Mouse (Mus musculus): ENCODE data around the gene Mrgbp.

Mrgbp gene

DNA sequence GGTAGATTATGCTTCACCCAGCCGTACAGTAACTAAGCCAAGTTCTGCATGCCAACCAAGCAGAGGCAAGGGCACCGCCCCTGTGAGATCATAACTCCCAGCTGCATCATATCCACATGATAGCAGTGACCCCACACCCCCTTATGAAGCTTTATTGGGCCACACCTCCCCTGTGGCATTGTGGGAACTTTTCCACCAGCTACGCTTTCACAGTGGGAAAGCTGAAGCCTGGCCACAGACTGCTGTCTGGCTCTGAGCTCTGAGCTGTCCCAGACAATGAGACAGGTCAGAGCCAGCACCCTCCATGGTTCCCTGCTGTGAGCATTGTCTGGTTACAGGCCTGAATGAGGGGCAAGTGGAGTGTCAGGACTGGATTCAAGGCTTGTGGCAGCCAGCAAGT lies at the start of gene Mrgbp:
TSS of gene Mrgbp (plus strand) at position 303 of the 400 bp plus-strand sequence.
- no peak for DNase-seq (ENCODE audit: low read depth in 1 of 2, low spot score in 2 of 2)

DNA sequence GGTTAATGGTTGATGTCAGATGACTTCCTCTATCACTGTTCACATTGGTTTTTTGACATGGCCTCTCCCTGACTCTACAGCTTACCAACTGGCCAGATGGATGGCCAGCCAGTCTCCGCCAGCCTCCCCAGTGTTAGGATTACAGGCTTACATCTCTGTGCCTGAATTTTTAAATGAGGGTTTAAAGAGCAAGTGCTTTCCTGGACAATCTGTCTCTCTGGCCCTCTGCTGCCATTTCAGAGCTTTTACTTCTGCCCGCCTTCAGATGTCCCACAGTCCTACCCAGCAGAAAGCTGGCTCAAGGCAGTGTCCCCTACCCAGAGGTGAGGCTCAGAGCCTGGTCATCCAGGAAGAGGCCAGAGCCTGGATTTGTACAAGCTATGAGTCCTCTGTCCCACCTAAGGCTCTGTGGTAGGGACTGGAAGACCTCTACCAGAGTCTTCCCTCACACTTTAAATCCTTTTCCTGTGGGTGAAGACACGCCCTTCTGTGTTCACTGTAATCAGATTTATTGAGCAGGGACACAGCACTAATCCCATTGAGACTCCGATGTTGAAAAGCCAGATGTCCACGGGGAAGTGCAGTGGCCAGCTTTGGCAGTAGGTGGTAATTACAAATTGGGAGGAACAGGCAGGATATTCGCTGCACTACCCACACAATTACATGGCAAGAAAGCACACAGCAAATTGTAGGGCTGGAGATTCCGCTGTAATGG lies 49.3 kb upstream of the Mrgbp start:
- no peak for DNase-seq (ENCODE audit: low read depth in 1 of 2, low spot score in 2 of 2)

DNA sequence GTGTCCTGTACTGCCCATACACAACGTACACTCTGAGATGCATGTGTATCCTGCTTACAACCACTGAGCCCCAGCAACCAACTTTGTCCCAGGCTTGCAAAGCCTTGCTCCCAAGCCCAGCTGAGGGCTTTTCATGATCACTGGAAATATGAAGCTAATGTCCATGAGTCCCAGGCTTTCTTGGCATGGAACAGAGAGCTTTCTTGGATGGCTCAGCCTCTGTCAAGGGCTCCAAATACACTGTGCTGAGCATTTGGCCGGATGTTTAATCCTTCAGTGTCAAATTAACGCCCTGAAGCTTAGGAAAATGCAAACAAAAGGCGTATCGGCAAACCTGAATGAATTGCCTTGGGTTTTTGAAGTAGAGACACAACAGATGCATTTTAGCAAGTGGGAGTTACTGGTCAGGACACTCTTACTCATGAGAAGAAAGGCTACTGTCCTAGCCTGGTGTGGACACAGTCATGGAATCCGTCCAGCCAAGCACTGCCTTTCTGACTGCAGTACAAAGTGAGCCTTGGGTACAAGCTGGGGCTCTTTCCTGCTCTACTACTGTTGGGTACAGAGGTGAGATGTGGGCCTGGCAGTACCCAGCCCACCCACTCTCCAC lies 48.6 kb upstream of the Mrgbp start:
- no peak for DNase-seq (ENCODE audit: low read depth in 1 of 2, low spot score in 2 of 2)

DNA sequence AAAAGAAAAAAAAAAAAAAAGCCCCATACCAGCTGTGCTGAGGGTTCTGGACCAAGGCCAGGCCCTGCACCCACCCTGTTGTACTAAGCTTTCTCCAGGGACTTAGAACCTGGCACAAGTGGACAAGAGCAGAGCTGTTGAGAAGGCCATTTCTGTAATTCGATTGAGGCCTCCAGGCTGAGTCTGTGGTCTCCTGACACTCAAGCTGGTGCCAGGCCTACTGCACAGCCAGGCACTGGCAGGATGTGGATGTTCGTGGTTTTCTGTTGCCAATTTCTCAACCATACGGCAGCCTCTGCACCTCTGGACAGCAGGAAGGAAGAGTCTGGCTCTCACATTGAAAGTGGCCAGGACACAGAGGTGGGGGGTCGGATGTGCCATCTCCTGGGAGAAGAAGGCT lies 47.9 kb upstream of the Mrgbp start:
- DNase-seq (ENCODE audit: low read depth in 1 of 2, low spot score in 2 of 2), result no peak

DNA sequence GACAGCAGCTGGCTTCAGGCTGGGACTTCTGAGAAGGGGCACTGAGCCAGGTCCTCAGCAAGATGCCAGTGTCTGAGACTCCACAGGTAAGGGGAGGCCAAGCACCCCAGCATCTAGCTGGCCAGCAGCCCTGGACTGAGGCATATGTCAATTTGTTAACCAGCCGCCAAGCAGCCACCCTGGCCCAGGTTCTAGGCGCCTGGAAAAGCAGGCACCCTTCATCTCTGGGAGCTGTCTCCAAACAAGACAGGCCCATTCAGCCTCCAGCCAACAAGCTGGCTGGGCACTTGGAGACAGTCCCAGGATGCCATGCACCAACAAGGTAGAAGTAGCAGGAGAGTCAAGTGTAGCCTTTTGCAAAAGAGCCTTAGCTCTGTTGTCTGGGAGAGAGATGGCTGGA lies 37.4 kb upstream of the Mrgbp start:
- no peak for DNase-seq (ENCODE audit: low read depth in 1 of 2, low spot score in 2 of 2)

DNA sequence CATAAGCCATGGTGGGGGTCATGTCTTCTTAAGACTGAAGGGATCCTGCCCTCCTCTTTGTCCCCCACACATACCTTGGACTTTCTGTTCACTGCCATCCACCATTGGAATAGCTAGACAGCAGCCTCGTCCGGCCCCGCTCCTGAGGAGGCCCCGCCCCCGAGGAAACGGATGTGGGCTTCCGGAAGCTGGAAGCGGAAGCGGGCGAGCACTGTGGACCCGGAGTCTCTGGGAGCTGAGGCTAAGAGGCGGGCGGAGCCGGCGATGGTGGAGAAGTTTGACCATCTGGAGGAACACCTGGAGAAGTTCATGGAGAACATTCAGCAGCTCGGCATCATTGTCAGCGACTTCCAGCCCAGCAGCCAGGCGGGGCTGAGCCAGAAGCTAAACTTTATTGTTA lies 36.1 kb upstream of the Mrgbp start:
- no peak for DNase-seq (ENCODE audit: low read depth in 1 of 2, low spot score in 2 of 2)

DNA sequence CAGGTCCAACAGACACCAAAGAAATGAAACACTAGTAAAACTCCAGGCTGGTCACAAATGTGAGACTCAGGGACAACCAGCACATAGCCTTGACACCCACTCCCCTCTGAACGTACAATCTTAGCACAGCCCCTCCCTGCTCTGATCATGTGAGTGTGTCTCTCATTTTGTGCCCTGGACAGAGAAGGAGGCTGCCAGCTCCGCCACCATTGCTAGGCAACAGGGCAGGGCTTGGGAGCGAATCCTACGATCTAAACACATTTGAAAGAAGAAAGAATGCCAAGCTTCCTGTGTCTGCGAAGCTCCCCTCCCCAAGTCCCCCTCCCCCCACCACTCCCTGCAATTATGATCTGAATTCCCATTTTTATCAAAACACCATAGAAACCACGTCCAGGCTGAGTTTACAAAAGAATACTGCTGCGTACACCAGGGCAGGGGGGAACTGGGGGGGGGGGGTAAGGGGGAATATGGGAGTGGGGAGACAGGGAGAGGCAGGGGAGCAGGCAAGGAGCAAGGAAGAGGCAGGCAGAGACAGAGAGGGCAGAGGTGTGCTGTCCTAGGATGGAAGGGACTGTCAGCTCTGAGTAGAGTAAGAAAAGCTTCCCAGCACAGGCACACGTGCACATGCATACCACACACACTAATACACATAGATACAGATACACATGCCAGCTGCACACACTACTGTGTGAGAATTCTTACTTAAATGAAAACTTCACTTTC lies 33.6 kb upstream of the Mrgbp start:
- no peak for DNase-seq (ENCODE audit: low read depth in 1 of 2, low spot score in 2 of 2)

DNA sequence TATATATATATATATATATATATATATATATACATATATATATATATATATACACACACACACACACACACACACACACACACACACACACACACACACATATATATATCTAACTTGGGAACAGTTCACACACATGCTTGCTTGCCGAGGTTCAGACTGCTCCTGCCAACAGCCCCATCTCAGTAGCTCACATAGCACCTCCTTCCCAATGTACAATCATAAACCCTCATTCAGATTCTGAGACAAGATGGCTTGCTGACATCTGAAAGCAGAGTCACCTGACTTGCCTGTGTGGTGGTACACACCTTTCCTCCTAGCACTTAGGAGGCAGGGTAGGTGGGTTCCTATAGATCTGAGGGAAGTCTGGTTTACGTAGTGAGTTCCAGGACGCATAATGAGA lies 28.8 kb upstream of the Mrgbp start:
- DNase-seq (ENCODE audit: low read depth in 1 of 2, low spot score in 2 of 2), result no peak

DNA sequence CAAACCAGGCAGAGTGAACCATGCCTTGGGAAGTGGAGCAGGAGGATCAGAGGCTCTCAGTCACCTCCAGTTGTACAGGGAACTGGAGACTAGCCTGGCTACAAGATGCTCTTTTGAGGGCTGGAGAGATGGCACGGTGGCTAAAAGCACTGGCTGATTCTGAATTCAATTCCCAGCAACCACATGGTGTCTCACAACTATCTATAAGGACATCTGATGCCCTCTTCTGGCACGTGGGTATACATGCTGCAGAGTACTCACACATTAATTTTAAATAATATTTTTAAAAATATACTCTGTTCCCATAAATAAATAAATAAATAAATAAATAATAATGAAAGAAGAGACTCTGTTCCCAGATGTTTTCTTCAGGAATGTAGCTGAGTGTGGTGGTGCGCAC lies 25.9 kb upstream of the Mrgbp start:
- DNase-seq (ENCODE audit: low read depth in 1 of 2, low spot score in 2 of 2), result no peak

DNA sequence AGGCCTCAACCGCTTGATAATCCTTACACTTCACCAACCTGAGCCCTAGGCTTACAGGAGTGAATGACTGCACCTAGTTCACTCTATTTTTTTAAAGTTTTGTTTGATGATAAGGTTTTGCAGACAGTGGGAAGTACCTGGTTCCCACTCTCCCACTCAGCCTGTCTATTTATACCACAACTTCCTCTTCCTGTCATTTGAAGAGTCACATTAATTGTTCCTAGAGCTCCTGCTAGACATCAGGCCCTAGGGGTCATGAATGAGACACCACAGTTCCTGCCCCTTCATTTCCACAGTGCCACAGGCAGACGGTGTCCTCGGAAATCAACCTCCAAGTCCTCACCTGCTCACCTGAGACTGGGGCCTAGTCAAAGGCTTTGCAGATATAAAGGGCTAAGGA lies 24.6 kb upstream of the Mrgbp start:
- no peak for DNase-seq (ENCODE audit: low read depth in 1 of 2, low spot score in 2 of 2)

DNA sequence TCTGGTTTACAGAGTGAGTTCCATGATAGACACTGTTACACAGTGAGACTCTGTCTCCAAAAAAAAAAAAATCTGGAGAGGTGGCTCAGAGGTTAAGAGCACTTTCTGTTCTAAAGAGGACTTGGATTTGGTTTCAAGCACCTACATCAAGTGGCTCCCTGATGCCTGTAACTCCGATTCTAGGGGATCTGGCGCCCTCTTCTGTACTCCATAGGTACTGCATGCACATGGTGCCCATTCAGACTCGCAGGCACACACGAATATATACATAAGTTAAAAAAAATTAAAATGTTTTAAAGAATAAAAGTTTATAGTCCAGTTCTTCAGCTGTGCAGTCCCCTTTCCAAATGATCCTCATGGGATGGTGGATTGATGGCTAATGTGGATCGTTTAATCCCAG lies 20.9 kb upstream of the Mrgbp start:
- no peak for DNase-seq (ENCODE audit: low read depth in 1 of 2, low spot score in 2 of 2)

DNA sequence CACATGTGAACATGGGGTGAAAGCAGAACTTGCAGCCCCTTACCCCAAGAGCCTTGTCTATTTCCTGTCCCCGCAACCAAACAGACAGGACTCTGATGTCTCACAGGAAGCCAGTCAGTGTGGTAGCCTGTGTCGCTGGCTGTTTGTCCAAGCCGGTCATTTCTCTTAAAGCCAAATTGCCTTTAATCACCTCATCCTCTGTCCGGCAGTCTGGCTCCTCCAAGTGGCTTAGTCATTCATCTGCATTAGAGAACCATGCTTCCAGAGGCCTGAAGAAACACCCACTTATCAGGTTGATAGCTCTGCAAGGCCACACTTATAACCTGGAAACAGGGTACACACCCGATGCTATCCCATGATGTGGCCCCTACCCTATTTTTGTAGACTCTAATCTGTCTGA lies 19.0 kb upstream of the Mrgbp start:
- DNase-seq (ENCODE audit: low read depth in 1 of 2, low spot score in 2 of 2), result no peak

DNA sequence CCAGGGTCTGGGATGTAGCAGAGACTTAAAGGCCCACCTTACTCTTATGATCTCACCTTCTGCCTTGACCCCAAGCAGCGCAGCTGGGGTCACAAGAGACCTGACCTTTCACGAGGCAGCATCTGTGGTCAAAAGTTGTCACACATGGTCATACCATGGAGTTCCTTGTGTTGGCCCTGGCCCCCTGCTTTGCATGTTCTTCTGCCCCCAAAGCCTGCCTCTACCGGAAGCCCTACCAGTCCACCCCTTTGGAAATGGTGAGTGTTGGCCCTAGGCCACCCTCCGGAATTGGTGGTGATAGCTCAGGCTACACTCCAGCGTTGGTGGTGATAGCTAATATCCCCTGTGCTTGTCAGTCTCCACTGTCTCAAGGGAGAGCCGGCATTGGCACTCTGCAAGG lies 17.8 kb upstream of the Mrgbp start:
- no peak for DNase-seq (ENCODE audit: low read depth in 1 of 2, low spot score in 2 of 2)

DNA sequence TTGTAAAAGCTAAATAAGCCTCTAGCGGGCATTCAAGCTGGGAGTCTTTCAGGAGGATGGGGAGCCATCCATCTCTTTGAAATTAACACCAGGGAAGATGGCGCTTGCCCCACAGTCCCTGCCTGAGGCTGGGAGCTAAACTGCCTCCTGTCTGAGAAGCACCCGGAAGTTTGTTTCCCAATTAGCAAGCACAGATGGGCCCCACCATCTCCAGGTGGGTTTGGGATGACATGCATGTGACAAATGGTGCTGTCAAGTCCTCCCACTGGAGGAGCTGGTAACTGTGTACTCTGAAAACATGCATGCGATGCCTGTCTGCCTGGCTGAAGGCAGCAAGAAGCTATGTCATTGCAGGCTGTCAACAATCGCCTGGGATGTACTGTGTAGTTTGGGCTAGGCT lies 17.3 kb upstream of the Mrgbp start:
- DNase-seq (ENCODE audit: low read depth in 1 of 2, low spot score in 2 of 2), result no peak

DNA sequence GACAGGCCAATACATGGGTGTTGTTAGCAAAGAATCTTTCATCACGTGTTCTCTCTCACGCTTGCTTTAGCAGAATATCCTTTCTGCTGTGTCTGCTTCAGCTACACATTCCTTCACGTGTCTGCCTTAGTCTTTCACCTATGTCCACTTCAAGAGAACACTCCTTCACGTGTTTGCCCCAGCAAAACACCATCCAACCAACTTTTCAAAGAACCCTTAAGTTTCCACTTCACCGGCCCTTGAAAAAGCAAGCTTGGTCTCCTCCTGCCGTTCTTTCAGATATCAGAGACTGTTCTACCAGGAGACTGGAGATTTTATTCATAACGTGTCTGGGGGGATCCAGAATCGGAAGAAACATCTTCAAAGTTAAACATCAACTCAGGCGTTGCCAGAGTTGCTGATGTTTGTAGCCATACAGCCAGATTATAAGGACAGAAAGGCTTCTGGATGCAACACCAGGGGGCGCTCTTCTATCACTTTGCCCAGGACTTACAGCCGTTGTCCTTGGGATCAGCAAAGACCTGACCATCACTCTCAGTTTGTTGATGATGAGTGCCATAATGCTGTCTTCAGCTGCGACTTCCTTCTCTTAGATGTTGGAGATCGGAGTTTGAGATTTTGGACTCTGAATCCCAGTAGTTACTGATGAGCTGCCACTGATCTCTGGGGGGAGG lies 14.7 kb upstream of the Mrgbp start:
- DNase-seq (ENCODE audit: low read depth in 1 of 2, low spot score in 2 of 2), result no peak

DNA sequence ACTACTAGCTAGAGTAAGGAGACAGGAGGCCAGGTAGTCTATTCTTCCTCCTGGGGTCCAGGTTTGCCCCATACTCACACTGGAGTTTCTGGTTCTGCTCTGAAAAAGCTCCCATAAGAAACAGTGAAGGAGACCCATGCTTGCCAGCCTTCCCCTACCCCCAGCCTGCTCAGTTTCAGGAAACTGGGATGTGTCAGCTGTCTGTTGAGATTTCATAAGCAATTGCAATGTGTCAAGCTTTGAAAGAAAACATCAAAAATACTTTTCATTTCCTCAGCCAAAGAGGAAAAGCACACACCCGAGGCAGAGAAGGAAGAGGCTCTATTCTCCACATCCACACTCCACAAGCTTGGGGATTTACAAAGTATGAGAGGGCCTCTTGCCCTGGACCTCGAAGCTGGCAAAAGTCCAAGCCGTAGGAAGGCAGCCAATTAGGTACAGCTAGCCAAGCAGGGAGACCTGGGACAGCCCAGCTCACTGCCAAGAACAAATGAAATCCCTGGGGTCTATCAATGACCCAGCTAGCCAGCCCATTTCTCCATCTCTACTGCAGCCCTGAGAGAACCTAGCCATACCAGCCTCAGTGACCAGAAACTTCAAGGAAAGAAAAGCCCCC lies 12.0 kb upstream of the Mrgbp start:
- DNase-seq (ENCODE audit: low read depth in 1 of 2, low spot score in 2 of 2), result no peak

DNA sequence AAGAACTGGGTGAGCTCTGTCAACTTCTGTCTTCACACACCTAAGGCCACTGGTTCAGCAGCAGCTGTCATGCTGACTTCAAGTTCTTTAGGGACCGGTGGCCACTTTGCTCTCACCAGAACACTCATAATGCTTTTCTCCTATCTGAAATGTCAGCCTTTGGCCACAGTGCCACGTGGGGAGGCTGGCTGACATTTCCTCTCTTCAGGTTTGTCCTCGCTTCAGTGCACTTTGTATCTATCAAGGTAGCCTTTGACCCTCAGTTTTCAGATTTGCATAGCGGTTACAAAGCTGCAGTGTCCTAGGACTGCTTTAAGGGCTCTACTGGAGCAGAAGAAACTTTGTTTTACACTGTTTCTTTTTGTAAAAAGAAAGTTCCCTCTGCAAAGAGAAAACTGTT lies 4.6 kb upstream of the Mrgbp start:
- no peak for DNase-seq (ENCODE audit: low read depth in 1 of 2, low spot score in 2 of 2)

DNA sequence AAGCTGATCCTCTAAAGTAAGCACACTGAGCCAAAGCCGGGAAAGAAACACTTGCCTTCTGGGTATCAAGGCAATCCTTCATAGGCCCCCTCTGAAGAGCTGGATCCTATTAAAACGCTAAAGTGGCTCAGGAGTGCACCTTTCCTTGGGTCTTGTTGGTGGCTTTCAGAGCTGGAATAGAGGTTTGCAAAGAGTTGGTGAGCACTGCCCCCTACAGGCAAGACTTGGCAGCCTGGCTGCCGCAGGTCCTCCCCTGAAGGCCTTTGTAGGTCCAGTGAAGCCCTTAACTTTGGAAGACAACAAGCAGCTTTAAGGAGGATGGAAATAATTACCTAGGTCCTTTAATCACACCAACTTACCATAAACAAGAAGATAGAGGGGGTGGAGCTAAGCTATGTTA lies 2.4 kb upstream of the Mrgbp start:
- DNase-seq (ENCODE audit: low read depth in 1 of 2, low spot score in 2 of 2), result peak in 1 of 2 experiments; percentile 51

DNA sequence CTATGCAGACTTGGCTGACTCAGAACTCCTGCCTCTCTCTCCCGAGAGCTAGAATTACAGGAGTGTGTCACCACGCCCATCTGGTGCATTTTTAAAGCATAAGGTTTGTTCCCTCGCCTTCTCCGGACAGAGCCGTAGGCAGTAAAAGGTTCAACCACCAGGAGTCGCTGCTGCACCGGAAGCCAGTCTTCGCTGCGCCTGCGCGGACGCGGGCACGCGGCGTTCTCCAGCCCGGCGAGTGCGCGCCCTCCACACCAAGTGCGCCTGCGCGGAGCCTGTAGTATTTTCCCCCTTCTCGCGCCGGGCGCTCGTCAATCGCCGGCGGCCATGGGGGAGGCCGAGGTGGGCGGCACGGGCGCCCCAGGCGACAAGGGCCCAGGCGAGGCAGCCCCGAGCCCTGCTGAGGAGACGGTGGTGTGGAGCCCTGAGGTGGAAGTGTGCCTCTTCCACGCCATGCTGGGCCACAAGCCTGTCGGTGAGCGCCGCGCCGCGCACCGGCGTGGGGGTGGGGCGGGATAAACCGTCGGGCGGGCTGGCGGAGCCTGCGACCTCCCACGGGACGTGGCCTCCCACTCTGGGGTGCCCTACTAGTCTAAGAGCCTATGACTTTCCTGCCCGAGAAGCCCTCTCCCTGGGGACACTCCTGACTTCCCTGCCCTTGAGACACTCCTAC lies 1.5 kb downstream of the Mrgbp start:
- peak; percentile 91 to 98 for DNase-seq (ENCODE audit: low read depth in 1 of 2, low spot score in 2 of 2)

DNA sequence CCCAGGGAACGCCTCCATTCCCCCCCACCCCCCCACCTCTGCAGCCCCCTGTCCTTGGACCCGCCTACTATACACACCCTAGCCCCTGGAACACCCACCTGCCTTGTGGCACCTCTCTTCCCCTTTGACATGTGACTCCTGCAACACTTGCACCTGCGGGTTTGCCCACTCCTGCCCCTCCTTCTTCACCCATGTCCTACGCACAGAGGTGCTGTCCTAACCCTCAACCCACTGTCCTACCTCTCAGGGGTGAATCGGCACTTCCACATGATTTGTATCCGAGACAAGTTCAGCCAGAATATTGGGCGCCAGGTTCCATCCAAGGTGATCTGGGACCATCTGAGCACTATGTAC lies 2.0 kb downstream of the Mrgbp start:
- no peak for DNase-seq (ENCODE audit: low read depth in 1 of 2, low spot score in 2 of 2)

DNA sequence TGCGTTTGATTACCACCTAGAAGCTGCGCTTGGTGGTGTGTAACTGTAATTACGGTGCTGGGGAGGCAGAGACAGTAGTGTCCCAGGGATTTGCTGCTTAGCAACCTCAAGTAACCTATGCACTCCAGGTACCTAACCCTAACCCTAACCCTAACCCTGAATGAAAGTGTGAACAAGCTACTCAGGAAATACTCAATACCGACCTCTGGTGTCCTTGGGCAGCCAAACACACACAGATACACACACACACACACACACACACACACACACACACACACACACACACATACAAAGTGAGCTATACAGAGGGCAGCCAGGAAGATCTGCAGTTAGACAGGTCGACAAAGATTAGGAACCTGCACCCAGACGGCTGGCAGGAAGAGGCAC lies 7.6 kb downstream of the Mrgbp start:
- DNase-seq (ENCODE audit: low read depth in 1 of 2, low spot score in 2 of 2), result no peak

All from monocyte, adult 2 months (primary cell).